In the genomic region with DNA sequence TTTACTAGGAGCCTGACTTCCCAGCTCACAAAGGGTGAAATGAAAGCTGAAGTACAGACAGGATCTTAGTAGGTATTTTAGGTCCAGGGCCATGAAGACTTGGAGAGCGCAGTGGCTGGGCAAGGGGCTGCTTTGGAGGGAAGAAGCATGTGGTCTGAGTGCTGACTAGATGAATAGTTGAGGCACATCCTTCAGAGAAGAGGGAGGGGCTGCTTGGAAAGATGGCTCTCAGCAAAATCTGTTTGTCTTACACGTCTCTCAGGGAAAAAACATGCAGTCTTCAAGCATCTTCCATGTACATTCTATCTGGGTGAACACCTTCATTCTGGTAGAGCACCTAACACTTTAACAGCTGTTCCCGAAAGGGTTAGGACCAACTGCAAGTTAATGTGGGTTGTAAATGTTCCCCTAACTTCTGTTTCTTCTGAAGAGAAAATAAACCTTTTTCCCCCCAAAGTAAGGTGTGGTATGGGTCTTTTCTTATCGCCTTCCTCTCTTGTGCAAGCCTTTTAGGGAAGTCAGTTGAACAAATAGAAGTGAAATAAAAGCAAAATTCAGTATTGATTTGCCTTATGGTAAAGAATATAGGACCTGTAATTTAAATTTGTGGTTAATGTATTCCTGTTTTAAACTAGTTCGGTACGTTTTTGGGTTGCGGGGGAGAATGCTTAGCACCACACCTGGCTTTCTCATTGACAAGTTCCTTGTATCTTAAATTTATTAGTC, we compare ENCODE assay signal across 9 mouse cellular contexts. TPM values are rescaled to one million over a fixed set of nuclear protein-coding genes. Genes with fewer than 3 reads are reported as not detected.
A peak's percentile ranks its signal among the peaks of the same experiment; 100 is the strongest.
DNase-seq lines count a peak whose midpoint lies in the region; ATAC-seq and TF ChIP-seq lines count a peak whose summit lies in the region.
"Had no signal": no experiment of that assay in that cellular context is flagged by ENCODE, and none has a peak within 500 bp of the region (broad histone marks: within the 10 kb centered on the region; RNA-seq: fewer than 3 reads in every experiment).

No protein-coding gene starts in this region.

- WGBS in lung, embryonic 16.5 days: 72% methylated on average over 7 of the region's 7 CpGs
- 82% methylated on average over 7 of the region's 7 CpGs for WGBS in hindbrain, embryonic 13.5 days
- WGBS in midbrain, postnatal 0 days: 80% methylated on average over 7 of the region's 7 CpGs

- no peak for TF ChIP-seq CTCF in midbrain, postnatal 0 days (IDR thresholded peaks at IDR 0.05)

- peaks cover 31% of the 10 kb centered on the region for H3K36me3 ChIP-seq in lung, embryonic 16.5 days (ENCODE audit: control insufficient read depth, insufficient read depth, low read length)
- H3K36me3 ChIP-seq in hindbrain, embryonic 13.5 days: peaks cover 44% of the 10 kb centered on the region
- peaks cover 12% of the 10 kb centered on the region for H3K36me3 ChIP-seq in midbrain, postnatal 0 days (ENCODE audit: insufficient read depth, low read length)

- H3K4me1 ChIP-seq in lung, embryonic 16.5 days (replicated peaks; ENCODE audit: control insufficient read depth, insufficient read depth, low read length): peaks cover 56% of the 10 kb centered on the region
- H3K4me1 ChIP-seq in hindbrain, embryonic 13.5 days (replicated peaks): peaks cover 71% of the 10 kb centered on the region
- peaks cover 9% of the 10 kb centered on the region; the same call in 1 of the 2 replicates for H3K4me1 ChIP-seq in midbrain, postnatal 0 days (ENCODE audit: insufficient read depth, low read length)

- H3K9me3 ChIP-seq in lung, embryonic 16.5 days (ENCODE audit: control insufficient read depth, low read length): no peaks in the 10 kb centered on the region
- H3K9me3 ChIP-seq in hindbrain, embryonic 13.5 days: no peaks in the 10 kb centered on the region
- H3K9me3 ChIP-seq in midbrain, postnatal 0 days (ENCODE audit: low read length): no peaks in the 10 kb centered on the region

- peak overlapping the region; percentile 50 for H3K4me2 ChIP-seq in lung, embryonic 16.5 days (ENCODE audit: low read depth, low read length)
- peak overlapping the region; percentile 63 for H3K4me2 ChIP-seq in hindbrain, embryonic 13.5 days
- H3K4me2 ChIP-seq in midbrain, postnatal 0 days (ENCODE audit: low read depth, low read length, poor library complexity, severe bottlenecking): 0 out of 2 replicates have a peak overlapping the region, but pooled peaks have one; percentile 2

- H3K9ac ChIP-seq in lung, embryonic 16.5 days (ENCODE audit: low read length): peak overlapping the region; percentile 25; the same call in 1 of the 2 replicates
- no peak overlapping the region for H3K9ac ChIP-seq in hindbrain, embryonic 13.5 days
- no peak overlapping the region for H3K9ac ChIP-seq in midbrain, postnatal 0 days (replicated peaks; ENCODE audit: low read length, poor library complexity, severe bottlenecking)

- H3K4me3 ChIP-seq in lung, embryonic 16.5 days (ENCODE audit: low read length): peak overlapping the region; percentile 9; the same call in 1 of the 2 replicates
- no peak overlapping the region for H3K4me3 ChIP-seq in hindbrain, embryonic 13.5 days
- no peak overlapping the region for H3K4me3 ChIP-seq in midbrain, postnatal 0 days (ENCODE audit: low read depth, low read length)

- DNase-seq in CD4-positive, CD25-positive, alpha-beta regulatory T cell, adult 2 months (ENCODE audit: low read depth, low spot score): peak; percentile 40
- DNase-seq in lung, postnatal 36 days: no peak
- DNase-seq in midbrain, postnatal 0 days (ENCODE audit: low spot score): no peak
- no peak for DNase-seq in spleen, postnatal 4 days (ENCODE audit: low spot score in 2 of 2)
- DNase-seq: right cerebral cortex, postnatal 4 days had no signal

- peak overlapping the region; percentile 2; the same call in 1 of the 2 replicates for H3K27ac ChIP-seq in lung, embryonic 16.5 days (ENCODE audit: low read length)
- H3K27ac ChIP-seq in hindbrain, embryonic 13.5 days: no peak overlapping the region
- H3K27ac ChIP-seq in midbrain, postnatal 0 days (ENCODE audit: low read depth, low read length): no peak overlapping the region

- no peaks in the 10 kb centered on the region for H3K27me3 ChIP-seq in lung, embryonic 16.5 days (ENCODE audit: control insufficient read depth, insufficient read depth, low read depth, low read length)
- no peaks in the 10 kb centered on the region for H3K27me3 ChIP-seq in hindbrain, embryonic 13.5 days
- H3K27me3 ChIP-seq in midbrain, postnatal 0 days (ENCODE audit: insufficient read depth, low read length): no peaks in the 10 kb centered on the region

- ATAC-seq in CD4-positive, CD25-positive, alpha-beta regulatory T cell, adult 4 months: no peak
- no peak for ATAC-seq in lung, embryonic 16.5 days (ENCODE audit: low read depth)
- ATAC-seq in hindbrain, embryonic 13.5 days (ENCODE audit: low FRiP score): no peak
- ATAC-seq in midbrain, postnatal 0 days (ENCODE audit: low FRiP score): no peak
- ATAC-seq in erythroid progenitor cell, adult 5-6 weeks (replicated peaks; ENCODE audit: low FRiP score, poor library complexity, severe bottlenecking): no peak

RNA-seq across cellular contexts. Expression of a gene that starts 4.3 kb away (rescaled TPM):
- polyA plus RNA-seq in CD4-positive, CD25-positive, alpha-beta regulatory T cell, adult 4 months (2017; shearing (Covaris generic)): 10 to 100 TPM; 61.0 to 96.6 TPM
- polyA plus RNA-seq in lung, embryonic 16.5 days (2015; fragmentation: Nextera tagmentation; extraction: Ambion mirVana): 23.1 and 31.7 TPM in 2 replicates
- 49.3 and 54.2 TPM in 2 replicates for polyA plus RNA-seq in hindbrain, embryonic 13.5 days (2015; fragmentation: Nextera tagmentation; extraction: Ambion mirVana)
- 105 and 136 TPM in 2 replicates for total RNA-seq in midbrain, postnatal 0 days (2014; rRNA removed)
- 35.8 and 42.8 TPM in 2 replicates for polyA plus RNA-seq in midbrain, postnatal 0 days (2015; fragmentation: Nextera tagmentation; extraction: Ambion mirVana)
- 161 and 212 TPM in 2 replicates for total RNA-seq in erythroid progenitor cell, adult 5-6 weeks (2015; ENCODE audit: low replicate concordance)
- 104 and 138 TPM in 2 replicates for total RNA-seq in erythroid progenitor cell, adult 5-6 weeks (2017; ENCODE audit: low replicate concordance)

RNA-seq across cellular contexts. Expression of a gene that starts 24.8 kb away (rescaled TPM):
- polyA plus RNA-seq in CD4-positive, CD25-positive, alpha-beta regulatory T cell, adult 4 months (2017; shearing (Covaris generic)): 1 to 10 TPM; 2.3 to 5.2 TPM
- polyA plus RNA-seq in lung, embryonic 16.5 days (2015; fragmentation: Nextera tagmentation; extraction: Ambion mirVana): 4.4 and 5.5 TPM in 2 replicates
- 0.98 and 1.0 TPM in 2 replicates for polyA plus RNA-seq in hindbrain, embryonic 13.5 days (2015; fragmentation: Nextera tagmentation; extraction: Ambion mirVana)
- total RNA-seq in midbrain, postnatal 0 days (2014; rRNA removed): 1.3 and 1.4 TPM in 2 replicates
- 1.0 and 1.4 TPM in 2 replicates for polyA plus RNA-seq in midbrain, postnatal 0 days (2015; fragmentation: Nextera tagmentation; extraction: Ambion mirVana)
- 0.84 TPM in 1 of 2 replicates, not detected in the other for total RNA-seq in erythroid progenitor cell, adult 5-6 weeks (2015; ENCODE audit: low replicate concordance)
- 0.39 and 1.2 TPM in 2 replicates for total RNA-seq in erythroid progenitor cell, adult 5-6 weeks (2017; ENCODE audit: low replicate concordance)

RNA-seq across cellular contexts. Expression of a gene that starts 38.1 kb away (rescaled TPM):
- 10 to 100 TPM; 81.6 to 97.8 TPM for polyA plus RNA-seq in CD4-positive, CD25-positive, alpha-beta regulatory T cell, adult 4 months (2017; shearing (Covaris generic))
- 61.6 and 65.0 TPM in 2 replicates for polyA plus RNA-seq in lung, embryonic 16.5 days (2015; fragmentation: Nextera tagmentation; extraction: Ambion mirVana)
- 106 and 108 TPM in 2 replicates for polyA plus RNA-seq in hindbrain, embryonic 13.5 days (2015; fragmentation: Nextera tagmentation; extraction: Ambion mirVana)
- total RNA-seq in midbrain, postnatal 0 days (2014; rRNA removed): 100 and 124 TPM in 2 replicates
- polyA plus RNA-seq in midbrain, postnatal 0 days (2015; fragmentation: Nextera tagmentation; extraction: Ambion mirVana): 167 and 169 TPM in 2 replicates
- total RNA-seq in erythroid progenitor cell, adult 5-6 weeks (2015; ENCODE audit: low replicate concordance): 65.4 and 75.3 TPM in 2 replicates
- total RNA-seq in erythroid progenitor cell, adult 5-6 weeks (2017; ENCODE audit: low replicate concordance): 117 and 119 TPM in 2 replicates

Comparison
In these comparisons a context has a peak if more than half of its experiments do, and no peak if none do; other contexts are left out.
1. H3K4me2 ChIP-seq: peak in every context shown above with its lines; median percentile 63 in hindbrain, embryonic 13.5 days; 50 in lung, embryonic 16.5 days; 2 in midbrain, postnatal 0 days.